Mouse (Mus musculus) heart, embryonic 13.5 days (tissue): ENCODE measurements around the gene Smco4. TPM values are rescaled to one million over a fixed set of nuclear protein-coding genes. Genes with fewer than 3 reads are reported as not detected.

ENCODE experiments used
- ATAC-seq: fragments of 200-750 bp; cut with Nextera tagmentation; 2 replicates; pipeline ENCODE4 v1.8.0; 2017; ENCODE audit warnings: moderate TSS enrichment; ENCODE audit not compliant: insufficient number of reproducible peaks, low FRiP score, low TSS enrichment; ENCODE audit errors: extremely low read depth
- H3K27ac ChIP-seq: fragments of 300-500 bp; sonication (generic); replicated peaks from 2 replicates; pipeline ENCODE4 v1.5.1; 2015; ENCODE audit warnings: moderate library complexity, mild to moderate bottlenecking, inconsistent platforms
- H3K27me3 ChIP-seq: fragments of 300-500 bp; sonication (generic); replicated peaks from 2 replicates; pipeline ENCODE4 v1.6.1; 2015; ENCODE audit warnings: mild to moderate bottlenecking, inconsistent platforms
- H3K36me3 ChIP-seq: fragments of 300-500 bp; sonication (generic); 2 replicates; pipeline ENCODE4 v1.6.1; 2015; ENCODE audit warnings: mild to moderate bottlenecking, inconsistent platforms
- H3K4me1 ChIP-seq: fragments of 300-500 bp; sonication (generic); 2 replicates; pipeline ENCODE4 v1.6.1; 2015; ENCODE audit warnings: inconsistent platforms
- H3K4me2 ChIP-seq: fragments of 300-500 bp; sonication (generic); 2 replicates; pipeline ENCODE4 v1.6.1; 2015; ENCODE audit warnings: inconsistent platforms, mild to moderate bottlenecking, moderate library complexity
- H3K4me3 ChIP-seq: fragments of 300-500 bp; sonication (generic); 2 replicates; pipeline ENCODE4 v1.5.1; 2015; ENCODE audit warnings: moderate library complexity, mild to moderate bottlenecking, inconsistent platforms
- H3K9ac ChIP-seq: fragments of 300-500 bp; sonication (generic); 2 replicates; pipeline ENCODE4 v1.6.1; 2015; ENCODE audit warnings: inconsistent platforms, mild to moderate bottlenecking, moderate library complexity
- H3K9me3 ChIP-seq: fragments of 300-500 bp; sonication (generic); 2 replicates; pipeline ENCODE4 v1.6.1; 2016; ENCODE audit warnings: inconsistent platforms
- WGBS: fragments of 180-500 bp; shearing (Covaris S2); methylation state at CpG from one replicate; pipeline ENCODE4 v1.1.7; 2015; ENCODE audit warnings: mixed read lengths; 5-methylcytosine and 5-hydroxymethylcytosine counted together
- polyA plus RNA-seq: library from polyadenylated mRNA; unstranded; fragments of >200 nt; fragmentation: Nextera tagmentation; extraction: Ambion mirVana; gene quantifications from 2 replicates; pipeline ENCODE4 v1.2.1, GENCODE M21; 2015

Smco4 gene
- polyA plus RNA-seq, 1 experiment from 2014 or later = 1.6 TPM

GRCm38 (mm10) chr9:15584209-15584608 is 91.0 kb downstream of the Smco4 start:
- no peaks in the 10 kb centered on the region for H3K4me1 ChIP-seq
- no peaks in the 10 kb centered on the region for H3K9me3 ChIP-seq
- H3K4me2 ChIP-seq = no peak overlapping the region
- no peak overlapping the region for H3K27ac ChIP-seq
- no peaks in the 10 kb centered on the region for H3K36me3 ChIP-seq
- no peak overlapping the region for H3K4me3 ChIP-seq
- WGBS = 64% methylated on average over 9 of the region's 9 CpGs
- H3K9ac ChIP-seq = no peak overlapping the region
- ATAC-seq = no peak
- H3K27me3 ChIP-seq = no peaks in the 10 kb centered on the region

GRCm38 (mm10) chr9:15585956-15586355 is 92.7 kb downstream of the Smco4 start:
- no peak overlapping the region for H3K27ac ChIP-seq
- H3K4me2 ChIP-seq = no peak overlapping the region
- WGBS = 88% methylated on average over 1 of the region's 1 CpGs
- H3K36me3 ChIP-seq = no peaks in the 10 kb centered on the region
- no peaks in the 10 kb centered on the region for H3K4me1 ChIP-seq
- no peaks in the 10 kb centered on the region for H3K9me3 ChIP-seq
- no peak overlapping the region for H3K4me3 ChIP-seq
- ATAC-seq = no peak
- no peak overlapping the region for H3K9ac ChIP-seq
- no peaks in the 10 kb centered on the region for H3K27me3 ChIP-seq

GRCm38 (mm10) chr9:15587157-15587854 is 94.1 kb downstream of the Smco4 start:
- no peaks in the 10 kb centered on the region for H3K9me3 ChIP-seq
- H3K27me3 ChIP-seq = no peaks in the 10 kb centered on the region
- H3K36me3 ChIP-seq = no peaks in the 10 kb centered on the region
- no peak overlapping the region for H3K27ac ChIP-seq
- 61% methylated on average over 6 of the region's 6 CpGs for WGBS
- no peak overlapping the region for H3K4me2 ChIP-seq
- no peaks in the 10 kb centered on the region for H3K4me1 ChIP-seq
- no peak for ATAC-seq
- H3K4me3 ChIP-seq = no peak overlapping the region
- no peak overlapping the region for H3K9ac ChIP-seq

GRCm38 (mm10) chr9:15594148-15594547 is 100.9 kb downstream of the Smco4 start:
- 77% methylated on average over 4 of the region's 4 CpGs for WGBS
- Histone ChIP-seq H3K36me3 (no peaks in the 10 kb centered on the region), H3K27me3 (no peaks in the 10 kb centered on the region), H3K27ac (no peak overlapping the region), H3K4me3 (no peak overlapping the region), H3K9me3 (no peaks in the 10 kb centered on the region), H3K4me2 (no peak overlapping the region), H3K9ac (no peak overlapping the region), H3K4me1 (no peaks in the 10 kb centered on the region)
- ATAC-seq = no peak

Other genes with a start within 250 kb of the Smco4 start
- 20.6 and 21.1 TPM in 2 replicates for gene Med17, start 213.5 kb upstream of the Smco4 start, polyA plus RNA-seq
- gene Taf1d, start 187.2 kb upstream of the Smco4 start, polyA plus RNA-seq = 43.5 and 46.9 TPM in 2 replicates
- gene 4931406C07Rik, start 187.0 kb upstream of the Smco4 start, polyA plus RNA-seq = 6.1 and 6.5 TPM in 2 replicates
- gene Cep295, start 135.6 kb upstream of the Smco4 start, polyA plus RNA-seq = 7.9 and 9.2 TPM in 2 replicates
- 0.13 and 0.15 TPM in 2 replicates for gene Deup1, start 134.5 kb downstream of the Smco4 start, polyA plus RNA-seq
- 6.9 and 8.9 TPM in 2 replicates for gene Slc36a4, start 216.3 kb downstream of the Smco4 start, polyA plus RNA-seq